Mouse (Mus musculus) G1E (cell line): ENCODE measurements around the gene Rtl5. TPM values are rescaled to one million over a fixed set of nuclear protein-coding genes. Genes with fewer than 3 reads are reported as not detected.

Experiments
- ATAC-seq: 2 replicates; pipeline ENCODE4 v1.8.0; 2016; ENCODE audit warnings: mild to moderate bottlenecking; ENCODE audit not compliant: insufficient number of reproducible peaks, poor library complexity, low FRiP score, severe bottlenecking; ENCODE audit errors: extremely low read depth
- DNase-seq: peaks from one replicate; pipeline ENCODE4 v3.0.0; 2012; ENCODE audit warnings: low spot score
- H3K27me3 ChIP-seq: 2 replicates; pipeline ENCODE4 v1.6.1; 2012; ENCODE audit warnings: mild to moderate bottlenecking, low read length, inconsistent platforms; ENCODE audit not compliant: insufficient read depth
- H3K36me3 ChIP-seq: replicated peaks from 2 replicates; pipeline ENCODE3; 2012; ENCODE audit warnings: mild to moderate bottlenecking, inconsistent platforms
- H3K4me1 ChIP-seq: 2 replicates; pipeline ENCODE4 v1.6.1; 2012; ENCODE audit warnings: low read depth, low read length, inconsistent platforms, mixed read lengths; ENCODE audit not compliant: insufficient read depth
- H3K4me3 ChIP-seq: 2 replicates; pipeline ENCODE4 v1.5.1; 2012; ENCODE audit warnings: low read depth, mild to moderate bottlenecking, inconsistent platforms, low read length, moderate library complexity, mixed read lengths
- H3K9me3 ChIP-seq: replicated peaks from 2 replicates; pipeline ENCODE4 v1.6.1; 2012; ENCODE audit warnings: inconsistent platforms
- CTCF ChIP-seq: IDR thresholded peaks from 2 replicates; pipeline ENCODE4 v1.5.1; 2012; ENCODE audit warnings: low read depth, low read length, inconsistent platforms, mixed read lengths
- GATA1 ChIP-seq: IDR thresholded peaks from 2 replicates; pipeline ENCODE4 v1.6.1; 2012; ENCODE audit warnings: borderline replicate concordance, low read length, inconsistent platforms, mixed read lengths
- GATA2 ChIP-seq: IDR thresholded peaks from 2 replicates; pipeline ENCODE4 v1.6.1; 2012; ENCODE audit warnings: low read depth, low read length, inconsistent platforms, borderline replicate concordance
- POLR2AphosphoS5 ChIP-seq: IDR thresholded peaks from 2 replicates; pipeline ENCODE4 v1.6.1; 2012; ENCODE audit warnings: low read depth, low read length, inconsistent platforms; ENCODE audit not compliant: insufficient replicate concordance
- TAL1 ChIP-seq: conservative IDR thresholded peaks from 2 replicates; pipeline ENCODE4 v1.6.1; 2012; ENCODE audit warnings: low read depth, low read length, inconsistent platforms, mixed read lengths
- polyA plus RNA-seq: library from polyadenylated mRNA; stranded (reverse); fragments of >175 nt; gene quantifications from 2 replicates; pipeline ENCODE4 v1.2.3, GENCODE M21; 2012
- total RNA-seq, 2 experiments: library from RNA; stranded (forward) in 1 of 2; stranded (reverse) in 1 of 2; fragments of 200-1000 nt in 1 of 2; fragments of >200 nt in 1 of 2; fragmentation: Nextera tagmentation in 1 of 2; gene quantifications; 2 replicates each; pipeline ENCODE4 v1.2.3; 2014 to 2017

Gene Rtl5
- total and polyA plus RNA-seq, 3 experiments = 0.82 TPM; not detected in 2

- Histone ChIP-seq H3K9me3 (no peaks in the 10 kb centered on the region), H3K4me1 (no peaks in the 10 kb centered on the region; the same call in 1 of the 2 replicates), H3K27me3 (no peaks in the 10 kb centered on the region), H3K36me3 (no peaks in the 10 kb centered on the region), H3K4me3 (no peak overlapping the region)
- TF ChIP-seq POLR2AphosphoS5 (no peak), GATA2 (no peak), GATA1 (no peak), CTCF (no peak), TAL1 (no peak)
- ATAC-seq (no peak), DNase-seq (no peak)
These were observed 10.9 kb downstream of the Rtl5 start for GRCm38 (mm10) chrX:102060243-102060642.

- TF ChIP-seq GATA2 (no peak), CTCF (no peak), GATA1 (no peak), TAL1 (no peak), POLR2AphosphoS5 (no peak)
- Histone ChIP-seq H3K27me3 (no peaks in the 10 kb centered on the region), H3K36me3 (no peaks in the 10 kb centered on the region), H3K4me3 (no peak overlapping the region), H3K9me3 (no peaks in the 10 kb centered on the region), H3K4me1 (no peaks in the 10 kb centered on the region; the same call in 1 of the 2 replicates)
- peak; percentile 6 for DNase-seq
- ATAC-seq = peak; percentile 40
These were observed 11.7 kb downstream of the Rtl5 start for GRCm38 (mm10) chrX:102059437-102059836.

GRCm38 (mm10) chrX:102054009-102054408, 17.1 kb downstream of the Rtl5 start:
- TF ChIP-seq GATA1 = no peak
- no peak for TF ChIP-seq TAL1
- TF ChIP-seq CTCF = no peak
- no peak for TF ChIP-seq POLR2AphosphoS5
- TF ChIP-seq GATA2 = no peak
- Histone ChIP-seq H3K4me1 (no peaks in the 10 kb centered on the region), H3K9me3 (no peaks in the 10 kb centered on the region), H3K4me3 (no peak overlapping the region), H3K27me3 (no peaks in the 10 kb centered on the region), H3K36me3 (no peaks in the 10 kb centered on the region)
- ATAC-seq (no peak), DNase-seq (no peak)

- Histone ChIP-seq H3K4me3 (no peak overlapping the region), H3K4me1 (no peaks in the 10 kb centered on the region), H3K27me3 (no peaks in the 10 kb centered on the region), H3K36me3 (no peaks in the 10 kb centered on the region), H3K9me3 (no peaks in the 10 kb centered on the region)
- DNase-seq (no peak), ATAC-seq (no peak)
- TF ChIP-seq POLR2AphosphoS5 = no peak
- TF ChIP-seq GATA1 = no peak
- no peak for TF ChIP-seq CTCF
- no peak for TF ChIP-seq TAL1
- TF ChIP-seq GATA2 = no peak
These were observed 17.7 kb downstream of the Rtl5 start for GRCm38 (mm10) chrX:102053371-102053770.

GRCm38 (mm10) chrX:102051225-102051624, 19.9 kb downstream of the Rtl5 start:
- no peak for ATAC-seq

GRCm38 (mm10) chrX:102050552-102050951, 20.6 kb downstream of the Rtl5 start:
- Histone ChIP-seq H3K4me3 (no peak overlapping the region), H3K27me3 (no peaks in the 10 kb centered on the region), H3K4me1 (no peaks in the 10 kb centered on the region), H3K9me3 (no peaks in the 10 kb centered on the region), H3K36me3 (no peaks in the 10 kb centered on the region)
- no peak for DNase-seq
- ATAC-seq = no peak
- no peak for TF ChIP-seq TAL1
- no peak for TF ChIP-seq CTCF
- no peak for TF ChIP-seq GATA1
- TF ChIP-seq POLR2AphosphoS5 = no peak
- TF ChIP-seq GATA2 = no peak

More at GRCm38 (mm10) chrX:102051225-102051624, 19.9 kb downstream of the Rtl5 start:
- no peak for DNase-seq
- TF ChIP-seq GATA1 (no peak), POLR2AphosphoS5 (no peak), CTCF (no peak), GATA2 (no peak), TAL1 (no peak)
- Histone ChIP-seq H3K4me1 (no peaks in the 10 kb centered on the region), H3K9me3 (no peaks in the 10 kb centered on the region), H3K4me3 (no peak overlapping the region), H3K27me3 (no peaks in the 10 kb centered on the region), H3K36me3 (no peaks in the 10 kb centered on the region)

GRCm38 (mm10) chrX:102042386-102042785, 28.7 kb downstream of the Rtl5 start:
- ATAC-seq = no peak
- Histone ChIP-seq H3K4me3 (no peak overlapping the region), H3K36me3 (no peaks in the 10 kb centered on the region), H3K9me3 (no peaks in the 10 kb centered on the region), H3K27me3 (no peaks in the 10 kb centered on the region), H3K4me1 (0 out of 2 replicates have a peak, but pooled peaks cover under 1% of the 10 kb centered on the region)
- DNase-seq = no peak
- TF ChIP-seq GATA1 = no peak
- no peak for TF ChIP-seq POLR2AphosphoS5
- no peak for TF ChIP-seq CTCF
- no peak for TF ChIP-seq TAL1
